Mouse (Mus musculus) layer of hippocampus, adult 2 months (tissue): ENCODE measurements around the gene Thrap3. TPM values are rescaled to one million over a fixed set of nuclear protein-coding genes. Genes with fewer than 3 reads are reported as not detected.
A peak's percentile ranks its signal among the peaks of the same experiment; 100 is the strongest.

Source experiments
- DNase-seq, 2 experiments: peaks; one replicate each; pipeline ENCODE4 v3.0.0; 2022; ENCODE audit warnings: low spot score in 2 of 2
- H3K27ac ChIP-seq: fragments of 200-600 bp; 2 replicates; pipeline ENCODE4 v1.8.1; 2022
- H3K4me3 ChIP-seq: fragments of 200-600 bp; 2 replicates; pipeline ENCODE4 v1.8.1; 2022; ENCODE audit warnings: mild to moderate bottlenecking
- CTCF ChIP-seq: fragments of 200-600 bp; conservative IDR thresholded peaks from 2 replicates; pipeline ENCODE4 v1.8.1; 2022; ENCODE audit warnings: antibody characterized with exemption, mild to moderate bottlenecking, moderate library complexity
- total RNA-seq, 2 experiments: library from RNA; stranded (reverse); gene quantifications; 2 replicates each; pipeline ENCODE4 v1.2.3; 2021

The Thrap3 gene
- total RNA-seq, 2 experiments from 2014 or later: 150 to 166 TPM

DNA sequence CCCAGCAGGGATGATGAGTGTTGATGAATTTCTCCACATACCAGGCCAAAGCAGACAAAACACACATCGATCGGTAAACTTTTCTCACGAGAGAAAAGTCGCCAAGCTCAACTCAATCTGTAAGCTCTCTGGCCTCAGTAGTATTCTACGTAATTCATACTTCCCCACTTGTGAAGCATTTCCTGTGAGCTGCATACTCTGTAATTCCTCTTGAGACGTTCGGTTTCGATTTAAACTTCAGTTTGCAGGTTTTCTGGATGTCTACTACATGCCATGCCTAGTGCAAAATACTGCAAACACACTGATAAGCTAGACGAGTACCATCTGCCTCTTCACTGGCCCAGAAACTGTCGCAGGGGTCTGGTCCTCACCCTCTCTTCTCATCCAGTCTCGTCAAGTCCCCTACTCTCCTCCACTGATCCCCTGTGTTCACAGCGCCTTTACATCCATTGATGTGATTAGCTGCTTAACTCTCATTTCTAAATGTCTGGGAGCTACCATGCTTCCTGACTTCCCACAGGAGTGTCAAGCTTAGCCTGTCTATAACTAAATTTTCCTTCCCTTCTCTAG is 2.2 kb upstream of the Thrap3 start:
- TF ChIP-seq CTCF: no peak
- no peak for DNase-seq
- H3K27ac ChIP-seq: no peak overlapping the region
- no peak overlapping the region for H3K4me3 ChIP-seq

DNA sequence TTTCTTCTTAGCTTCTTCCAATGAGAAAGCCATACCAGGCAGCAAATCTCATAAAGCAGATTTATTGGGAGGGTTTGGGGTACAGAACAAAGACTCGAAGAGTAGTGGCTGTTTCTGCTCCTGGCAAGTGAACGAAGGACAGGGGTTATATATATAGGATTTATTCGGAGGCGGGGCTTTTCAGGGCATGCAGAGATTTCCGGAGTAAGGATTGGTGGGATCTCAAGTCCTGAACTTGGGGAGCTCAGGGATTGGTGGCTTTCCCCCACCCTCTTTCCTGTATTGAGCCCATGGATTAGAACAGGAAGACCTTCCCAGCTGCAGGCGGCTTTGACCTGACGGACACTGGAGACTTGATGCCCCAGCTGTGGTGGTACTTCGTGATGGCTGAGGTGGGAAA is 1.5 kb upstream of the Thrap3 start:
- no peak overlapping the region for H3K4me3 ChIP-seq
- TF ChIP-seq CTCF: no peak
- DNase-seq: no peak
- peak overlapping the region; percentile 99; the same call in 1 of the 2 replicates for H3K27ac ChIP-seq

DNA sequence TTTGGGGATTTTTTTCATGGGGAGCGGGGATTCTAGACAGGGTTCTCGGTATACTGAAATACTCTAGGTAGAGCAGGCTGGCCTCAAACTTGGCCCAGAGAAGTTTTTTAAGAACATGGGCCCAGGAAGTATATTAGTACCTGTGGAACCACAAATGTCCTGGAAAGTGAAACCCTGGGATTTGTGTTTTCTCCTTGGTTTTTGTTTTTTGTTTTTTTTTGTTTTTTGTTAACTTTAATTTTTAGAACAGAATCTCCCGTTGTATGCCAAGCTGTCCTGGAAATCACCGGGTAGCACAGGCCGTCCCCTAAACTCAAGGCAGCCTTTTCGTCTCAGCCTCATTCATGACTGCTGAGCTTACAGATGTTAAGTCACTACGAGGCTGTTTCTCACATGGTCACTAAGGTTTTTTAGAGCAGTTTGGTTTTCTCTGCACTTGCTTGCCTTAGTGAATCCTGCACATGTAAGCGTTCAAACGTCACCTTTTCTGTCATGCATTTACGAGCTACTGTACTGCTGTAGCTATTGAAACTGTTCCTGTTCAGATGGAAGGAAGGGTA is 856 bp upstream of the Thrap3 start:
- Histone ChIP-seq H3K27ac (peak overlapping the region; percentile 99), H3K4me3 (peak overlapping the region; percentile 80)
- no peak for TF ChIP-seq CTCF

DNA sequence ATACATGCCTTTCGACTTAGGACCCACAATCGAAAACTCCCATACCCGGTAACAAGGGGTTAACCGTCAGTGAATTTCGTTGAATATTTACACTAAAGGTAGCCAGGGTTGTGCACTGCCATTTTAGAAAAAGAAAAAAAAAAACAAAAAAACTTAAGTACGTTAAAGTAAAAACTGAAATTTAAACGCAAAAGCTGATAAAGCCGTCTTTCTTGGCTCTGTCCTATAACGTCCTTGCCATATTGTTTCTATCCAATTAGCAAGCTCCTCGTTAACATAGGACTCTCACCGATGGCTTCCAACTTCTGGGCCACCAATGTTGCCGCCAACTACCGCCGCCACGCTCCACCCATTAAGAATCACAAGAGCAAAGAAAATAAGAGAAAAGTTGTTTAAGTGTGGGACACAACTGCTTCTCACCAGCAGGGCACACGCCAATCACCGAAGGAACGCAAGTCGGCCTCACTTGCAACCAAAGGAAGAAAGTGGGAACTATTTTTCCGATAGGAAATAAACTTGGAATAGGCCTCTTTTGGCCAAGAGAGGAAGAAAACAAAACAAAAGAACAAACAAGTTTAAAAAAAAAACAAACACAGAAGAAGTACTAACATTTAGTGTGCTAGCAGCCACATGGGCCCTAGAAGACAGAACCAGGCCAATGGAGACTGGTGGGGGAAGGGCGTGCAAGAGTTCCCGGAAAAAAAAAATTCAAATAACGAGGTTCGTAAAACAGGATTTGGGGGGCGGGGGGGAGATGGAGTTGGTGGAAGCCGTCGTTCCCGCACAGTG is 852 bp downstream of the Thrap3 start:
- peak overlapping the region; percentile 80 for H3K4me3 ChIP-seq
- peak; percentile 60 for TF ChIP-seq CTCF
- H3K27ac ChIP-seq: peak overlapping the region; percentile 99
- no peak for DNase-seq

More for the DNA sequence above, 856 bp upstream of the Thrap3 start:
- no peak for DNase-seq

DNA sequence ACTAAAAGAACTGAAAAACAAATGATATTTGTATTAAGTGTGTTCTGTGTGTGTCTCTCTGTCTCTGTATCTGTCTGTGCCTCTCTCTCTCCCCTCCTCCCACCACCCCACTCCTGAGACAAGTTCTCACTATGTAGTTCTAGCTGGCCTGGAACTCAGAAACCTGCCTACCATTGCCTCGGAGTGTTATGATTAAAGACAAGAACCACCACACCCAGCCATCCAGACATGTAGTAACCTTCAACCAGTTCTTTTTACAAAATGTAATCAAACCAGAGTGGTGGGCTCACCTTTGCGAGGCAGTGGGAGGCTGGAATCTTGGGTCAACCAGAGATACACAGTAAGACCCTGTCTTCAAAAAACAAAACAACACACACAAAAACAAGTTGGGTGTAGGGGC is 1.9 kb downstream of the Thrap3 start:
- peak overlapping the region; percentile 80 for H3K4me3 ChIP-seq
- peak overlapping the region; percentile 99; the same call in 1 of the 2 replicates for H3K27ac ChIP-seq
- TF ChIP-seq CTCF: no peak
- no peak for DNase-seq

DNA sequence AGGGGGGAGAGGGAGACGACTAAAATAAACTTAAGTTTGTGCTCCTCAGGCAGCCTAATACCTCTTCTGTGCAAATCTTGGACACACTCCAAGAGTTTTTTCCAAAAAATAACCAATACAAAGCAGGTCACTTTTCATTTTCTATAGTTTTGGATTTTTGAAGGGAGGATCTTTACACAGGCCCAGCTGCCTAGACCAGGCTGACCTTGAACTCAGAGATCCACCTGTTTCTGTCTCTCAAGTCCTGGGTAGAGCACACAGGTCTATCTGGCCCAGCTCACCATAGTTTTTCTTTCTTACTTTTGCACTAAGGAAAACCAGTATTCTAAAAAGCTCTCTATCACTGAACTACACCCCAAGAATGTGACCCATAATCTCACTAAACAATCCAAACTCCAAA is 2.5 kb downstream of the Thrap3 start:
- DNase-seq: no peak
- Histone ChIP-seq H3K4me3 (peak overlapping the region; percentile 80), H3K27ac (no peak overlapping the region)
- no peak for TF ChIP-seq CTCF

DNA sequence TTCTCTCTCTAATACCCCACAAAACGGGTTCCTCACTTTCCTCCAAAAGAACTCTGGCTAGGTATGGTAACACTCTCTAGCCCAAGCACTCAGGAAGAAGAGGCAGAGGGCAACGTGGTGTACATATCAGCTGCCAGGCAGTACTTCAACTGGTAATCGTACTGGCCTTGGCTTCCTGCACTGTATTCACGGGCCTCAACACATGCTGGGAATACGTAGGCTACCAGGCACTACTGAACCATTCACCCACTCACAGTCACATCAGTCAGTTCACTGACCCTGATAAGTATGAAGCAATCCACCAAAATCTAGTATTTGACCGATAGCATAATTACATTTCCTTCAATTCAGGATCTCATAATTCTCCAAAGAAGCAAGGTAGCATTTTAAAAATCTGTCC is 3.0 kb downstream of the Thrap3 start:
- Histone ChIP-seq H3K4me3 (peak overlapping the region; percentile 80; the same call in 1 of the 2 replicates), H3K27ac (0 out of 2 replicates have a peak overlapping the region, but pooled peaks have one; percentile 73)
- no peak for DNase-seq
- TF ChIP-seq CTCF: no peak

DNA sequence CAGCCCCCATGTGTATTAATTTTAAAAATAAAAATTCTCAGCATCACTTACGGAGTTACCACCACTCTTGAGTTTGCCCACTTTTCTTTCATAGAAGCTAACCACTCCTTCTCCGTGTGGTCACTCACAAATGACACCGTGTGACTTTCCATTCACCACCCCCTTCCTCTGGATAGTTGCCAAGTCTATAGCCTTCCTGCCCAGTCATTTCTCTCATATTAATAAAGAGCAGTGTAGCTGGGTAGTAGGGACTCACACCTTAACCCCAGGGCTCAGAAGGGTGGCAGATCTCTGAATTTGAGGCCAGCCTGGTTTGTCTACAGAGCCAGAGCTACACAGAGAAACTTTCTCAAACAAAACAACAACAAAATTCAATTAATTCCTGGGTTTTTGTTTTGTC is 5.1 kb downstream of the Thrap3 start:
- Histone ChIP-seq H3K27ac (peak overlapping the region; percentile 73), H3K4me3 (no peak overlapping the region)
- DNase-seq: no peak
- no peak for TF ChIP-seq CTCF

DNA sequence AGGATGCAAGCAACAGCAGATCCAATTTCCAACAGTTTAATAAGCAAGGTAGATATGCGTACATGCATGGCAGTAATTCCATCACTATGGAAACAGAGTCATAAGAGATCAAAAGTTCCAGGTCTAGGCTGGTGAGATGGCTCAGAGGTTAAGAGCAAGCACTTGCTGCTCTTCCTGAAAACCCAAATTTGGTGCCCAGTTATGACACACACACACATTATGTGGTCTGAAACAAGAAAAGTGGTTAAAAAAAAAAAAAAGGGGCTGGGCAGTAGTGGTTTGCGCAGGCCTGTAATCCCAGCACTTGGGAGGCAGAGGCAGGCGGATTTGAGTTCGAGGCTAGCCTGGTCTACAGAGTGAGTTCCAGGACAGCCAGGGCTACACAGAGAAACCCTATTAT is 7.6 kb downstream of the Thrap3 start:
- Histone ChIP-seq H3K27ac (no peak overlapping the region), H3K4me3 (no peak overlapping the region)
- no peak for DNase-seq
- TF ChIP-seq CTCF: no peak

DNA sequence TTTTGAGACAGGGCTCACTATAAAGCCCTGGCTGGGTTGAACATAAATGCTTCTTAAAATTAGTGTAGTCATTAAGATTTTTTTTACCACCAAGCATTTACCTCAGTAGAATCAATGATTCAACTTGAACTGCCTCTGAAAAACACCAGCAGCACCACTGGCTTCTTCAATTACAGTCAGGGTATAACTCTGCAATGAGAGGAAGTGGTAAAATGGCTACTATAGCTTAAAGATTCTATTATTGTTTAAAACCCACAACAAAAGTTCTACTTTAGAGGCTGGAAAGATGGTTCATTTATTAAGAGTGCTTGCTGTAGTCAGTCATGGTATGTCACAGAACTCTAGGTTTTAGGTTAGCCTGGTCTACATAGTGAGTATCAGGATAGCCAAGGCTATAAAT is 8.3 kb downstream of the Thrap3 start:
- DNase-seq: no peak
- TF ChIP-seq CTCF: no peak
- H3K4me3 ChIP-seq: no peak overlapping the region
- H3K27ac ChIP-seq: no peak overlapping the region

DNA sequence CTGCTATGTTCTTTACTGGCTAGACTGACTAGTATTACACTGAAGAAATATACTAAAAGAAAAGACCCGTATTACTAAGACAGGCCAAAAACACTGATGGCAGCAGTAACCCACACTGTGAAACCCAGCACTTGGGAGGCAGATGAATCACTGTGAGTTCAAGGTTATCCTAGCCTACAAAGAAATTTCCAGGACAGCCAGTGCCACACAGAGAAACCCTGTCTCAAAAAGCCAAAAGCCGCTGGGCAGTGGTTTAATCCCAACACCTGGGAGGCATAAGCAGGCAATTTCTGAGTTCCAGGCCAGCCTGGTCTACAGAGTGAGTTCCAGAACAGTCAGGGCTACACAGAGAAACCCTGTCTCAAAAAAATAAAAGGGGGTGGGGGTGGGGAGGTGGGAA is 11.9 kb downstream of the Thrap3 start:
- H3K4me3 ChIP-seq: no peak overlapping the region
- H3K27ac ChIP-seq: no peak overlapping the region
- no peak for DNase-seq
- TF ChIP-seq CTCF: no peak

DNA sequence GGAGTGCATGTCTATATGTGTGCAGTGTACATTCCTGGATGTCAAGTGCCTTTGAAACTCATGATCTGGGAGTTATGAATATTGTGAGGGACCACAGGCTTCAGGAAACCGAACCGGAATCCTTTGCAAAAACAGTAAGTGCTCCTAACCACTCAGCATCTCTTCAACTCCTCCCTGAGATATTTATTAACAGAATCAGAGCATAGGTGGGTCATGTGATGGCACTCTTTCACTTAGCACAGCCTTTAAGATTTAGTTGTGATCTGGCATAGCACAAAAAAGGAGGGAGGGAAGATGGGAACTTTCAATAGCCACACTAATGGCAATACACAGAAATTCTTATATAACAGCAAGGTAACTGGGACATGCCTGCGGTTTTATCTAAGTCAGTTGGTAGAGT is 15.5 kb downstream of the Thrap3 start:
- DNase-seq: no peak
- no peak for TF ChIP-seq CTCF
- Histone ChIP-seq H3K27ac (0 out of 2 replicates have a peak overlapping the region, but pooled peaks have one; percentile 5), H3K4me3 (no peak overlapping the region)

DNA sequence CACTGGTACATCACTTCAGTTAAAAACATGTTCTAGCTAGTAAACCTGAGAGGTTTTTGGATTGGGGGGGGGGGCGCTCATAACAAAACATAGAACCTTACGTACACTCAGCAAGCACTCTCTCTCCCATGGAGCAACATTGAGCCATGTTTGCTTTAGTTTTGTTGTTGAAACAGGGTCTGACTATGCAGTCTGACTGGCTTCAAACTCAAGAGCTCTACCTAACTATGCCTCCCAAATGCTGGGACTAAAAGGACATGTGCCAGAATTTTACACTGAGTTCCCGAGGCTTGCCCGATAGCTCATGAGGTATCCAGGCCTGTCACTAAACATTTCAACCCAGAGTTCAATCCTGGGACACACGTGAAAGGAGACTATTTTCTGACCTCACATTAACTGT is 19.5 kb downstream of the Thrap3 start:
- DNase-seq: no peak
- Histone ChIP-seq H3K4me3 (no peak overlapping the region), H3K27ac (no peak overlapping the region)
- no peak for TF ChIP-seq CTCF
